Mouse (Mus musculus) megakaryocyte, embryonic 14.5 days (primary cell): ENCODE measurements at regions not wholly inside any gene's neighbourhood (a gene's known extent, or its start where the extent isn't known, plus 50 kb on each side); places are given as distances from the start of the nearest gene placed in this dataset.

ENCODE experiments used
- FLI1 ChIP-seq: IDR thresholded peaks from 2 replicates; pipeline ENCODE4 v1.6.1; 2012; ENCODE audit warnings: low read length, inconsistent platforms, mixed read lengths
- GATA1 ChIP-seq: IDR thresholded peaks from 3 replicates; pipeline ENCODE4 v1.6.1; 2012; ENCODE audit warnings: mixed read lengths, low read length, inconsistent platforms, borderline replicate concordance

- TF ChIP-seq GATA1 (no peak), FLI1 (no peak)
Observed at GRCm38 (mm10) chr10:98779783-98780182, 134.4 kb upstream of the Atp2b1 start.
